Mouse (Mus musculus) embryonic stem cell, embryonic (primary cell): ENCODE data around the gene Dhx58.

Source experiments
- CTCF ChIA-PET, 4 experiments: fragments of 300-600 bp in 2 of 4; fragments of 350-600 bp in 2 of 4; sonication (Branson Sonifier 250); formaldehyde crosslinking; loops; one replicate each; lab custom pipeline; 2022; ENCODE audit warnings: inconsistent platforms in 2 of 4; lab: Charles Lee
- POLR2A ChIA-PET, 4 experiments: fragments of 300-600 bp in 2 of 4; fragments of 350-600 bp in 2 of 4; sonication (Branson Sonifier 250); formaldehyde crosslinking; loops; one replicate each; lab custom pipeline; 2022; ENCODE audit warnings: antibody characterized with exemption in 4 of 4, inconsistent platforms in 1 of 4; lab: Charles Lee

The Dhx58 gene

GRCm38 (mm10) chr11:100703851-100704531 lies at the start of gene Dhx58:
Dhx58 (minus strand) TSS chr11:100704271.
- CTCF ChIA-PET = interaction anchor here (0.5 to 3.0 kb wide), 15 partner anchors 9 to 1867 kb away, joined by 3 to 13 read pairs (median 4); partner anchors contain the start of gene Acly (in 1 of the 4)

GRCm38 (mm10) chr11:100752294-100752693 lies 48.2 kb upstream of the Dhx58 start:
- CTCF ChIA-PET = interaction anchor here in 2 of 4 experiments (1.3 to 1.8 kb wide), 2 partner anchors 9 to 10 kb away, joined by 4 to 5 read pairs; no protein-coding TSS in a partner anchor
- POLR2A ChIA-PET = interaction anchor here in 3 of 4 experiments (0.9 to 1.5 kb wide), 4 partner anchors 8 to 15 kb away, joined by 3 to 7 read pairs (median 3); partner anchors contain the start of genes Rab5c (in 3 of the 3) and Kcnh4 (in 1 of the 3)

More at GRCm38 (mm10) chr11:100703851-100704531, at the start of gene Dhx58:
- POLR2A ChIA-PET = interaction anchor here (0.6 to 3.7 kb wide), 24 partner anchors 8 to 807 kb away, joined by 3 to 26 read pairs (median 4); partner anchors contain the start of genes Kat2a (in 2 of the 4), Dnajc7 (in 1 of the 4), Hspb9 (in 1 of the 4) and Nkiras2 (in 1 of the 4)

- CTCF ChIA-PET = interaction anchor here in 2 of 4 experiments (0.5 to 0.9 kb wide), 3 partner anchors 11 to 208 kb away, joined by 3 to 8 read pairs (median 3); no protein-coding TSS in a partner anchor
- POLR2A ChIA-PET = interaction anchor here in 3 of 4 experiments (0.7 to 2.9 kb wide), 4 partner anchors 9 to 353 kb away, joined by 3 to 10 read pairs (median 3); partner anchors contain the start of genes Jup (in 1 of the 3) and Rab5c (in 1 of the 3)
Observed at GRCm38 (mm10) chr11:100750127-100750526, 46.1 kb upstream of the Dhx58 start.

- ChIA-PET CTCF (interaction anchor here in 2 of 4 experiments (0.9 to 1.3 kb wide), 2 partner anchors 12 kb away, joined by 3 read pairs; no protein-coding TSS in a partner anchor), POLR2A (interaction anchor here in 1 of 4 experiments (2.9 kb wide), 1 partner anchor 11 kb away, joined by 10 read pairs; the partner anchor contains the start of gene Rab5c)
Observed at GRCm38 (mm10) chr11:100749469-100749868, 45.4 kb upstream of the Dhx58 start.

DNA sequence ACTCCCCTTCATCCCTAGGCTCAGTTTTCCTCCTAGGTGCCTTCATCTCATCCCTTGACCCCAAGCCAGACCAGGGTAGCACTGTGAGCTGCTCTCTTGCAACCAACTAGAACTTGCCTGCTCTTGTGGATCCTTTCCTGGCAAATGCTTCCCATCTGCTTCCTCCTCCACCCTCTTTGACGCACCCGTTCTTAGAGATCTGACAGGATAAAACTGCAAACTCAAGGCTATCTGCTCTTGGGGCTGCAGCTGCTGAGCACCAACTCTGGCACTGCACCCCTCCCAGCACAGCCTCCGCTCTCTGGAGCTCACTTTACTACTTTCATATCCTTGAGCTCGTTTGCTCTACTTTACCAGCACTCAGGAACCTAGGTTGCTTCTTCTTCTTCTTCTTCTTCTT lies 44.5 kb upstream of the Dhx58 start:
- POLR2A ChIA-PET = interaction anchor here in 2 of 4 experiments (0.7 to 2.9 kb wide), 4 partner anchors 10 to 222 kb away, joined by 3 to 10 read pairs (median 6); partner anchors contain the start of gene Rab5c (in 2 of the 2)
- CTCF ChIA-PET = interaction anchor here (0.5 to 1.3 kb wide), 5 partner anchors 10 to 84 kb away, joined by 3 to 6 read pairs (median 4); no protein-coding TSS in a partner anchor

DNA sequence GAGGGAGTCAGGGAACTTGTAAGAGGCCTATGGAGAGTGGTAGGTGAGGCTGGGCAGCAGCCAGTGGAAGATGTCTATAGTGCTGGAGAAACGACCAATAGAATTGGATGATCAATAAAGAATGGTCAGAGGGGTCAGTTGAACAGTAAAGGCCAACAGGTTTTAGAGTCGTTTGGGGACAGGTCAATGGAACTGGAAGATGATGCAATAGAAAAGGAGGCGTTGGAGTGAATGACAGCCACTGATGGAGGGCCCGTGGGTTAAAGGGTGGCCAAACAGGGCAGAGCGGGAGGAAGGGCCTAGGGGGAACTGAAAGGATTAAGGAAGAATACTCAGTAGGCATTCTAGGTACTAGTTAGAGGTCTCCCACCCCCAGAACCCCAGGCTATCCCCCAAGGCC lies 43.0 kb upstream of the Dhx58 start:
- CTCF ChIA-PET = interaction anchor here in 3 of 4 experiments (0.6 to 2.4 kb wide), 4 partner anchors 9 to 1578 kb away, joined by 3 to 17 read pairs (median 4); partner anchors contain the start of gene Rab5c (in 1 of the 3)
- POLR2A ChIA-PET = interaction anchor here in 3 of 4 experiments (0.6 to 1.3 kb wide), 7 partner anchors 9 to 1037 kb away, joined by 3 to 10 read pairs (median 4); partner anchors contain the start of gene Rab5c (in 2 of the 3)

DNA sequence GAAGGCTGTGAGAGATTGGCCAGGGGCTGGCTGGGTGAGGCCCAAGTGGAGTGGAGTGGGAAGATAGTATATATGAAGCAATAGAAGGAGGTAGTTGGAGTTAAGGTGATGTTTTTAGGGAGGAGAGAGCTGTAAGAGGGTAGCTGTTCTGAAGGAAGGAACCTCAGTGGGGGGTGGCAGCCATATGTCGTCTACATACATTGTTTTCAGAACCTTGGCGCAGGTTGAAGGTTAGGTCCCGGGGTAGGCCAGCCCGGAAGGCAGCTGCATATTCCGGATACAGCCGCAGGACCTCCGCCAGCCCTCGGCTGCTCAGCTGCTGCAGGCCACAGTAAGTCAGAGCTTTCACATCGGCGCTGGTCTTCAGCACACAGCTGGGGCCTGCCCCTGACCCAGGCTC lies 42.5 kb upstream of the Dhx58 start:
- POLR2A ChIA-PET = interaction anchor here (0.6 to 1.3 kb wide), 8 partner anchors 8 to 1037 kb away, joined by 3 to 10 read pairs (median 4); partner anchors contain the start of gene Rab5c (in 2 of the 4)
- CTCF ChIA-PET = interaction anchor here (0.8 to 2.4 kb wide), 4 partner anchors 9 to 15 kb away, joined by 3 to 17 read pairs (median 4); partner anchors contain the start of gene Rab5c (in 1 of the 4)

GRCm38 (mm10) chr11:100745085-100745484 lies 41.0 kb upstream of the Dhx58 start:
- POLR2A ChIA-PET = interaction anchor here in 3 of 4 experiments (0.6 to 1.2 kb wide), 12 partner anchors 9 to 425 kb away, joined by 3 to 6 read pairs (median 3); partner anchors contain the start of genes Dhx58 (in 1 of the 3), Eif1 (in 1 of the 3), Kat2a (in 1 of the 3) and Stat3 (in 1 of the 3)
- CTCF ChIA-PET = interaction anchor here (0.5 to 5.6 kb wide), 23 partner anchors 14 to 313 kb away, joined by 3 to 56 read pairs (median 3); partner anchors contain the start of genes Kcnh4 (in 2 of the 4), Ghdc (in 1 of the 4), Hcrt (in 1 of the 4) and Hspb9 (in 1 of the 4)

DNA sequence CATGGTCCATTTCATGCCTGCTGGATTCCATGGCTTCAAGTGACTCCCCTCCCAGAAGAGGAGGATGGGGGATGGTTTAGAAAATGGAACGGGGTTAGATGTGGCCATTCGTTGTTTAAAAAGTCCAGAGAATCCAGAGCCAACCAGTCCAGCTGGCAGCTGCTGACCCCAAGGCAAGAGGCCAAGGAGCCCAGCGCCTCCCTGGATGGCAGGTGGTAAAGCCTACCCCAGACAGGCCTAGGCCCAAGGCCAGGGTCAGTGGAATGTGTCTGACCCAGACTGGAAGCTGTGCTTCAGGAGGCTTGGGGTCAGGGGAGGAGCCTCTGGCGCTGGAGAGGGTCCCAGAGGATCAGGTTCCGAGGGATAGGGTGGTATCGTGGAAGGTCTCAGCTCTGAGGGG lies 37.3 kb upstream of the Dhx58 start:
- POLR2A ChIA-PET = interaction anchor here in 3 of 4 experiments (0.6 to 1.4 kb wide), 6 partner anchors 17 to 330 kb away, joined by 3 to 4 read pairs (median 3); partner anchors contain the start of gene Stat3 (in 1 of the 3)
- CTCF ChIA-PET = interaction anchor here in 3 of 4 experiments (0.7 to 5.6 kb wide), 5 partner anchors 19 to 130 kb away, joined by 3 to 56 read pairs (median 5); partner anchors contain the start of genes Hcrt (in 1 of the 3) and Kcnh4 (in 1 of the 3)

- POLR2A ChIA-PET = interaction anchor here (0.6 to 4.0 kb wide), 61 partner anchors 8 to 681 kb away, joined by 3 to 33 read pairs (median 5); partner anchors contain the start of genes Kcnh4 (in 4 of the 4), Acly (in 2 of the 4), Ghdc (in 2 of the 4) and Jup (in 2 of the 4)
- CTCF ChIA-PET = interaction anchor here (0.6 to 3.0 kb wide), 10 partner anchors 12 to 493 kb away, joined by 3 to 15 read pairs (median 6); partner anchors contain the start of gene Hspb9 (in 1 of the 4)
Observed at GRCm38 (mm10) chr11:100738749-100739148, 34.7 kb upstream of the Dhx58 start.

DNA sequence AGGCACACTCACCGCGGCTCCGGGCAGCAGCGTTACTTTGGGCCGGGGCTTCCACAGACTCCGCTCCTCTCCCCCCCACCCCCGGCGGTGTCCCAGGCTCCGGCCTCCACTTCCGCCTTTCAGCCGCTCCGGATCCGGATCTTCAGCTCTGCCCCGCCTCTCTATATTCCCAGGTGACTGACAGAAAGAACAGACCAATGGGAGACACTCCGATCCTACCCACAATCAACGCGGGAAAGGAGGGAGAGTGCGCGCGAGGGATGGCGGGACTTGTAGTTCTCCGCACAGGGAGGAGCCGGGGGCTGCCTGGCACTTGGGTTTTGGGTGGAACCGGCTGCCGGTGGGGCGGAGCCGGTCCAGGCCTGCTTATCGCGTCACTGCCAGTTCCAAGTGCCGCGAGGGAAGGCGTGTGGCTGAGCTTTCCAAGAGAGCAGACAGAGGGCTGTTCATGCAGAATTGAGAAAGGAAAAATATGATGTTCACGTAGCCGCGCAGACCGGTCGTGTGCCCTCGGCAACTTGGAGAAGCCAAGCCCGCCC lies 34.1 kb upstream of the Dhx58 start, which contains the start of gene Rab5c:
Gene Rab5c, minus strand, starts transcription at position 150 of the 539 bp plus-strand sequence.
- POLR2A ChIA-PET = interaction anchor here (0.6 to 4.0 kb wide), 90 partner anchors 8 to 704 kb away, joined by 3 to 33 read pairs (median 4); partner anchors contain the start of genes Kcnh4 (in 4 of the 4), Ghdc (in 3 of the 4), Kat2a (in 3 of the 4) and Rpl27 (in 3 of the 4)
- CTCF ChIA-PET = interaction anchor here (0.7 to 3.0 kb wide), 19 partner anchors 9 to 522 kb away, joined by 3 to 15 read pairs (median 5); partner anchors contain the start of genes Hspb9 (in 2 of the 4), Acly (in 1 of the 4), Dnajc7 (in 1 of the 4) and Ghdc (in 1 of the 4)

DNA sequence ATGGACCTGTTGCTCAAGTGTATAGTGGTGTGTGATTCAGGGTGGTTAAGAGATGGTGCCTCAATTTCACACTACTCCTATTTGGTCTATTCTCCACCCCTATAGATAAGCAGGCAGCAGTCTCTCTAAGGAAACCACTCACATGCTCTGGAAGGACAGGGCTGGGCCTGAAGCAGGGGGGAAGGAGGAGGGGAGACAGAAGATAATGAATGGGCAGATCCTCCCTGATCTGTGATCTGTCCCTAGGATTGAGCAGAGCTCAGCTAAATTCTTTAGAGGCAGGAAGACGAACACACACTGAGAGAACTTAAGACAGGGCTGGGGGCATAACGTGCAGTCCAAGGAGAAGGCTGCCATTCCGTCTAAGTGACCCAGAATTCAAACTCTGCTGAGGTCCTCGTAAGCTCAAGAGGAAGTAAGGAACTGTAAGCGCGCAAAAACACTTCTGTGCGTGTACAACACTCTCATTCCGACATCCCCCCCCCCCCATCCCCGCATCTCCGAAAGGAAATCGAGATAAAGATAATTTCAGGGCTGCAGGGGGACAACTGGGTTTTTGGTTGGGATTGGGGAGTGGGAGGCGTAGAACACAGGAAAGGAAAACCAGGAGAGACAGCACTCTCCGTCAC lies 33.1 kb upstream of the Dhx58 start:
- ChIA-PET CTCF (interaction anchor here (0.7 to 3.0 kb wide), 15 partner anchors 10 to 523 kb away, joined by 3 to 15 read pairs (median 4); partner anchors contain the start of genes Hspb9 (in 2 of the 4), Acly (in 1 of the 4), Dnajc7 (in 1 of the 4) and Wnk4 (in 1 of the 4)), POLR2A (interaction anchor here (0.7 to 4.0 kb wide), 63 partner anchors 8 to 705 kb away, joined by 3 to 33 read pairs (median 5); partner anchors contain the start of genes Ghdc (in 3 of the 4), Eif1 (in 2 of the 4), Hspb9 (in 2 of the 4) and Kat2a (in 2 of the 4))

- POLR2A ChIA-PET = interaction anchor here in 3 of 4 experiments (1.0 to 4.0 kb wide), 15 partner anchors 9 to 417 kb away, joined by 3 to 33 read pairs (median 10); partner anchors contain the start of genes Hspb9 (in 2 of the 3), Kat2a (in 2 of the 3), Acly (in 1 of the 3) and Eif1 (in 1 of the 3)
Observed at GRCm38 (mm10) chr11:100736746-100737080, 32.6 kb upstream of the Dhx58 start.

GRCm38 (mm10) chr11:100735954-100736745 lies 32.1 kb upstream of the Dhx58 start:
- POLR2A ChIA-PET = interaction anchor here in 3 of 4 experiments (0.5 to 4.0 kb wide), 15 partner anchors 8 to 208 kb away, joined by 3 to 33 read pairs (median 6); partner anchors contain the start of genes Hspb9 (in 2 of the 3), Kat2a (in 2 of the 3), Acly (in 1 of the 3) and Stat3 (in 1 of the 3)
- CTCF ChIA-PET = interaction anchor here in 3 of 4 experiments (0.7 to 3.0 kb wide), 7 partner anchors 11 to 155 kb away, joined by 3 to 15 read pairs (median 5); partner anchors contain the start of gene Hspb9 (in 1 of the 3)

More at GRCm38 (mm10) chr11:100736746-100737080, 32.6 kb upstream of the Dhx58 start:
- CTCF ChIA-PET = interaction anchor here (0.7 to 3.0 kb wide), 8 partner anchors 12 to 154 kb away, joined by 3 to 15 read pairs (median 6); partner anchors contain the start of genes Dnajc7 (in 1 of the 4) and Hspb9 (in 1 of the 4)
